Mouse (Mus musculus) kidney, adult 2 months (tissue): ENCODE measurements at regions not wholly inside any gene's neighbourhood (a gene's known extent, or its start where the extent isn't known, plus 50 kb on each side); places are given as distances from the start of the nearest gene placed in this dataset.

ENCODE experiments used
- CTCF ChIP-seq: fragments of 200-500 bp; conservative IDR thresholded peaks from 2 replicates; pipeline ENCODE4 v1.5.1; 2011; ENCODE audit warnings: low read depth, mild to moderate bottlenecking, control low read depth, low read length, moderate library complexity, mixed read lengths; ENCODE audit not compliant: insufficient read depth, insufficient read length
- POLR2A ChIP-seq: fragments of 200-500 bp; IDR thresholded peaks from one replicate; pipeline ENCODE4 v1.6.1; 2011; ENCODE audit warnings: low read depth, low read length, control low read depth

DNA sequence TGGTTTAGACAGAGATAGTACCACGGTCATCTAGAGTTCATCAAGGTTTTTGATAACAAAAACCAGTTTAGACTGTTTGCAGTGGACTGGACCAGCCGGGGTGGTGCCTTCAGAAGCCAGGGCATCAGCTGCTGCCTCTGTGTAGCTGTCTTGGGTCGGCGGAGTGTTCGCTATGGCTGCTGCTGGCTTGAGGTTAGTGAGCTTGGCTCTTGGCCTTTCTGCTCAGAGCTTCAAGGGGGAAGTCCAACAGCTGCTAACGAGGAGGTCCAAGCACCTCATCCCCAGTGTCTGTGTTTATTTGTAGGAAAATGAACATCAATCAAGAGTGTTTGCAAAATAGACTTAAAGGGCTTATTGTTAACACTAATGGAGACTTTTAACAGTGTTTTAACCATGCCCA, 198.2 kb downstream of the Cxcl12 start:
- no peak for TF ChIP-seq POLR2A
- no peak for TF ChIP-seq CTCF
